ENCODE assay signal across 9 mouse cellular contexts in genomic region chr7:105527306-105527937, GRCm38 (mm10). TPM values are rescaled to one million over a fixed set of nuclear protein-coding genes. Genes with fewer than 3 reads are reported as not detected.
DNase-seq lines count a peak whose midpoint lies in the region; ATAC-seq and TF ChIP-seq lines count a peak whose summit lies in the region.
"Had no signal": no experiment of that assay in that cellular context is flagged by ENCODE, and none has a peak within 500 bp of the region (broad histone marks: within the 10 kb centered on the region; RNA-seq: fewer than 3 reads in every experiment).

No protein-coding gene starts in this region.

- H3K9ac ChIP-seq in neural tube, embryonic 11.5 days (ENCODE audit: low read length) = no peak overlapping the region
- H3K9ac ChIP-seq in neural tube, embryonic 15.5 days (replicated peaks) = no peak overlapping the region
- 0 out of 2 replicates have a peak overlapping the region, but pooled peaks have one; percentile 18 for H3K9ac ChIP-seq in kidney, postnatal 0 days (ENCODE audit: low read depth, low read length)

- TF ChIP-seq POLR2A in bone marrow macrophage, adult 2 months (IDR thresholded peaks at IDR 0.05; ENCODE audit: borderline replicate concordance, low read depth, low read length) = no peak

- H3K27me3 ChIP-seq in neural tube, embryonic 11.5 days (ENCODE audit: control insufficient read depth, insufficient read depth, low read length) = no peaks in the 10 kb centered on the region
- H3K27me3 ChIP-seq in neural tube, embryonic 15.5 days (replicated peaks) = no peaks in the 10 kb centered on the region
- H3K27me3 ChIP-seq in kidney, postnatal 0 days (ENCODE audit: insufficient read depth, low read length) = no peaks in the 10 kb centered on the region

- H3K27ac ChIP-seq in neural tube, embryonic 11.5 days (ENCODE audit: low read depth, low read length) = no peak overlapping the region
- no peak overlapping the region for H3K27ac ChIP-seq in neural tube, embryonic 15.5 days (replicated peaks)
- no peak overlapping the region for H3K27ac ChIP-seq in bone marrow macrophage, adult 2 months (ENCODE audit: insufficient read depth, low read depth, low read length)
- H3K27ac ChIP-seq in kidney, postnatal 0 days = no peak overlapping the region
- H3K27ac ChIP-seq: macrophage had no signal

- H3K36me3 ChIP-seq in neural tube, embryonic 11.5 days (ENCODE audit: control insufficient read depth, insufficient read depth, low read length) = no peaks in the 10 kb centered on the region
- no peaks in the 10 kb centered on the region for H3K36me3 ChIP-seq in neural tube, embryonic 15.5 days
- H3K36me3 ChIP-seq in kidney, postnatal 0 days (ENCODE audit: insufficient read depth, low read length) = no peaks in the 10 kb centered on the region

- 0 out of 2 replicates have a peak, but pooled peaks have one; percentile 36 for TF ChIP-seq CTCF in bone marrow macrophage, adult 2 months (IDR thresholded peaks at IDR 0.05; ENCODE audit: low read depth, low read length)
- TF ChIP-seq CTCF in kidney, postnatal 0 days (IDR thresholded peaks at IDR 0.05; ENCODE audit: low read depth) = peak; percentile 81

- peak; percentile 80 for ATAC-seq in neural tube, embryonic 11.5 days (ENCODE audit: insufficient read depth, low FRiP score, low TSS enrichment)
- ATAC-seq in neural tube, embryonic 15.5 days (ENCODE audit: low FRiP score) = no peak
- ATAC-seq in granulocyte monocyte progenitor cell, adult 5-6 weeks (replicated peaks; ENCODE audit: poor library complexity, severe bottlenecking) = peak; percentile 63
- peak; percentile 74 for ATAC-seq in kidney, postnatal 0 days (replicated peaks; ENCODE audit: low FRiP score, low read depth)
- peak; percentile 75 for ATAC-seq in megakaryocyte-erythroid progenitor cell, adult 5-6 weeks (replicated peaks; ENCODE audit: low FRiP score, low TSS enrichment, poor library complexity, severe bottlenecking)

- no peak overlapping the region for H3K4me3 ChIP-seq in neural tube, embryonic 11.5 days (ENCODE audit: low read depth, low read length)
- H3K4me3 ChIP-seq in neural tube, embryonic 15.5 days (replicated peaks) = no peak overlapping the region
- no peak overlapping the region for H3K4me3 ChIP-seq in bone marrow macrophage, adult 2 months (ENCODE audit: insufficient read depth, low read length)
- no peak overlapping the region for H3K4me3 ChIP-seq in kidney, postnatal 0 days (replicated peaks; ENCODE audit: low read depth, low read length)

- 52% methylated on average over 1 of the region's 1 CpGs for WGBS in neural tube, embryonic 11.5 days
- WGBS in neural tube, embryonic 15.5 days = 85% methylated on average over 1 of the region's 1 CpGs
- 86% methylated on average over 1 of the region's 1 CpGs for WGBS in kidney, postnatal 0 days

- H3K4me2 ChIP-seq in neural tube, embryonic 11.5 days (ENCODE audit: low read depth) = no peak overlapping the region
- no peak overlapping the region for H3K4me2 ChIP-seq in neural tube, embryonic 15.5 days
- H3K4me2 ChIP-seq in kidney, postnatal 0 days (ENCODE audit: low read length) = no peak overlapping the region

- no peaks in the 10 kb centered on the region for H3K9me3 ChIP-seq in neural tube, embryonic 11.5 days (ENCODE audit: control insufficient read depth, low read length)
- H3K9me3 ChIP-seq in neural tube, embryonic 15.5 days (replicated peaks) = no peaks in the 10 kb centered on the region
- no peaks in the 10 kb centered on the region for H3K9me3 ChIP-seq in kidney, postnatal 0 days (replicated peaks; ENCODE audit: low read length)

- DNase-seq in neural tube, embryonic 11.5 days (ENCODE audit: low spot score) = peak; percentile 21
- peak; percentile 77 for DNase-seq in kidney, postnatal 0 days (ENCODE audit: low spot score)
- no peak for DNase-seq in ovary, postnatal 10 days (ENCODE audit: low spot score)
- no peak for DNase-seq in urinary bladder, adult 2 months (ENCODE audit: low spot score)

- no peaks in the 10 kb centered on the region for H3K4me1 ChIP-seq in neural tube, embryonic 11.5 days (ENCODE audit: control insufficient read depth, insufficient read depth, low read length)
- H3K4me1 ChIP-seq in neural tube, embryonic 15.5 days = no peaks in the 10 kb centered on the region
- H3K4me1 ChIP-seq in bone marrow macrophage, adult 2 months (ENCODE audit: control insufficient read depth, insufficient read depth, low read length) = no peaks in the 10 kb centered on the region
- no peaks in the 10 kb centered on the region; the same call in 1 of the 2 replicates for H3K4me1 ChIP-seq in kidney, postnatal 0 days (replicated peaks; ENCODE audit: insufficient read depth, low read length)

RNA-seq across cellular contexts. Expression of gene Smpd1, which starts 26.7 kb away (rescaled TPM):
- 47.3 and 53.7 TPM in 2 replicates for polyA plus RNA-seq in neural tube, embryonic 11.5 days (2014; fragmentation: Nextera tagmentation; extraction: Ambion mirVana)
- 83.2 and 91.4 TPM in 2 replicates for polyA plus RNA-seq in neural tube, embryonic 15.5 days (2015; fragmentation: Nextera tagmentation; extraction: Ambion mirVana)
- polyA plus RNA-seq in bone marrow macrophage, adult 2 months (2012; ENCODE audit: insufficient read depth, insufficient read length, missing spikeins) = 26.4 and 28.0 TPM in 2 replicates
- total RNA-seq in granulocyte monocyte progenitor cell, adult 5-6 weeks (2014; fragmentation: Nextera tagmentation) = 11.5 and 13.8 TPM in 2 replicates
- 11.3 and 22.4 TPM in 2 replicates for total RNA-seq in granulocyte monocyte progenitor cell, adult 5-6 weeks (2017)
- 60.5 and 60.7 TPM in 2 replicates for polyA plus RNA-seq in kidney, postnatal 0 days (2015; fragmentation: Nextera tagmentation; extraction: Ambion mirVana)
- total RNA-seq in megakaryocyte-erythroid progenitor cell, adult 5-6 weeks (2014; fragmentation: Nextera tagmentation) = 17.5 and 17.6 TPM in 2 replicates
- 17.1 and 20.1 TPM in 2 replicates for total RNA-seq in megakaryocyte-erythroid progenitor cell, adult 5-6 weeks (2017)
- 31.3 and 38.4 TPM in 2 replicates for polyA plus RNA-seq in urinary bladder, adult 2 months (2012; rRNA removed)

RNA-seq across cellular contexts. Expression of gene Cavin3, which starts 45.3 kb away (rescaled TPM):
- 22.8 and 23.0 TPM in 2 replicates for polyA plus RNA-seq in neural tube, embryonic 11.5 days (2014; fragmentation: Nextera tagmentation; extraction: Ambion mirVana)
- polyA plus RNA-seq in neural tube, embryonic 15.5 days (2015; fragmentation: Nextera tagmentation; extraction: Ambion mirVana) = 34.6 and 39.9 TPM in 2 replicates
- polyA plus RNA-seq in bone marrow macrophage, adult 2 months (2012; ENCODE audit: insufficient read depth, insufficient read length, missing spikeins) = 0.34 and 1.1 TPM in 2 replicates
- total RNA-seq in granulocyte monocyte progenitor cell, adult 5-6 weeks (2014; fragmentation: Nextera tagmentation) = not detected in 2 replicates
- total RNA-seq in granulocyte monocyte progenitor cell, adult 5-6 weeks (2017) = 0.05 and 1.1 TPM in 2 replicates
- 68.0 and 75.8 TPM in 2 replicates for polyA plus RNA-seq in kidney, postnatal 0 days (2015; fragmentation: Nextera tagmentation; extraction: Ambion mirVana)
- total RNA-seq in megakaryocyte-erythroid progenitor cell, adult 5-6 weeks (2014; fragmentation: Nextera tagmentation) = not detected in 2 replicates
- total RNA-seq in megakaryocyte-erythroid progenitor cell, adult 5-6 weeks (2017) = 0.61 and 0.75 TPM in 2 replicates
- 209 and 233 TPM in 2 replicates for polyA plus RNA-seq in urinary bladder, adult 2 months (2012; rRNA removed)
- polyA plus RNA-seq: macrophage had no signal

RNA-seq across cellular contexts. Expression of gene Apbb1, which starts 54.0 kb away (rescaled TPM):
- polyA plus RNA-seq in neural tube, embryonic 11.5 days (2014; fragmentation: Nextera tagmentation; extraction: Ambion mirVana) = 115 and 128 TPM in 2 replicates
- 248 and 299 TPM in 2 replicates for polyA plus RNA-seq in neural tube, embryonic 15.5 days (2015; fragmentation: Nextera tagmentation; extraction: Ambion mirVana)
- polyA plus RNA-seq in bone marrow macrophage, adult 2 months (2012; ENCODE audit: insufficient read depth, insufficient read length, missing spikeins) = 0.52 and 1.1 TPM in 2 replicates
- 0.81 TPM in 1 of 2 replicates, not detected in the other for total RNA-seq in granulocyte monocyte progenitor cell, adult 5-6 weeks (2014; fragmentation: Nextera tagmentation)
- 0.05 TPM in 1 of 2 replicates, not detected in the other for total RNA-seq in granulocyte monocyte progenitor cell, adult 5-6 weeks (2017)
- polyA plus RNA-seq in kidney, postnatal 0 days (2015; fragmentation: Nextera tagmentation; extraction: Ambion mirVana) = 31.4 and 34.1 TPM in 2 replicates
- total RNA-seq in megakaryocyte-erythroid progenitor cell, adult 5-6 weeks (2014; fragmentation: Nextera tagmentation) = not detected in 2 replicates
- total RNA-seq in megakaryocyte-erythroid progenitor cell, adult 5-6 weeks (2017) = 0.56 TPM in 1 of 2 replicates, not detected in the other
- polyA plus RNA-seq in urinary bladder, adult 2 months (2012; rRNA removed) = 36.9 and 42.2 TPM in 2 replicates

Comparison
In these comparisons a context has a peak if more than half of its experiments do, and no peak if none do; other contexts are left out.
1. DNase-seq: peak in neural tube, embryonic 11.5 days (single experiment) and kidney, postnatal 0 days (single experiment); none in ovary, postnatal 10 days (single experiment) and urinary bladder, adult 2 months (single experiment).
2. RNA of gene Cavin3, which starts 45.3 kb away (polyA plus RNA-seq): 209 to 233 TPM in urinary bladder, adult 2 months, 68.0 to 75.8 TPM in kidney, postnatal 0 days, 34.6 to 39.9 TPM in neural tube, embryonic 15.5 days and 22.8 to 23.0 TPM in neural tube, embryonic 11.5 days; 0.34 to 1.1 TPM in bone marrow macrophage, adult 2 months; every median in the first group is over 10 times any median in the second.
3. RNA of gene Apbb1, which starts 54.0 kb away (polyA plus RNA-seq): 248 to 299 TPM in neural tube, embryonic 15.5 days, 115 to 128 TPM in neural tube, embryonic 11.5 days, 36.9 to 42.2 TPM in urinary bladder, adult 2 months and 31.4 to 34.1 TPM in kidney, postnatal 0 days; 0.52 to 1.1 TPM in bone marrow macrophage, adult 2 months; every median in the first group is over 10 times any median in the second.